Mouse (Mus musculus) gonadal fat pad, adult 2 months (tissue): ENCODE results near the gene Lgals3bp. TPM values are rescaled to one million over a fixed set of nuclear protein-coding genes. Genes with fewer than 3 reads are reported as not detected.

Experiments used
- DNase-seq: peaks from one replicate; pipeline ENCODE4 v3.0.0-alpha.2; 2012; ENCODE audit warnings: low read depth
- polyA plus RNA-seq: library from polyadenylated mRNA; depleted of rRNA; stranded (reverse); fragments of >200 nt; gene quantifications from 2 replicates; pipeline ENCODE4 v1.2.3, GENCODE M21; 2012; rRNA removed

Lgals3bp gene
- polyA plus RNA-seq = 271 and 275 TPM in 2 replicates

DNA sequence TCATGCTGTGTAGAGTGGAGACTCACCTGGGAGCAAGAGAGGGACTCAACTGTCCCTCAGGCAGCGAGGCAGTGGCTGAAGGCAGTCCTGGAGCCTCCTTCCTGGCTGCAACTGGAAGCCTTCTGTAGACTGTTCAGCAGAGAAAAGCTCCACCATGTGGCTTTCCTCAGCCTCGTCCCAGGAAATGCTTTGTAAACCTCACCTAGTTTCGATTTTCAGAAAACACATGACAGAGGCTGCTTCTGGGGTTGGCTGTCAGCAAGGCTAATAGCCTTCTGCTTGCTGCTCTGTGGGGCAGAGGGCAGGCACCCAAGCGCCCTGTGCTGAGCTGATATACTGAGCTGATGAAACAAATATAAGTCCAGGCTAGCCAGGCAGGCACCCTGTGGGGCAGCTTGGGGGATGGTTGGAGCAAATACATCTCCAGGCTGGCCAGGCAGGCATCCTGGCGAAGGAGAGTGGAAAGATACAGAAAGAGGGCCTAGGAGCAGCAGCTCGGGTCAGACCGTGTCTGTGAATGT is at the start of gene Lgals3bp:
Gene Lgals3bp (minus strand): TSS at position 333 of the 521 bp plus-strand sequence.
- DNase-seq = no peak

DNA sequence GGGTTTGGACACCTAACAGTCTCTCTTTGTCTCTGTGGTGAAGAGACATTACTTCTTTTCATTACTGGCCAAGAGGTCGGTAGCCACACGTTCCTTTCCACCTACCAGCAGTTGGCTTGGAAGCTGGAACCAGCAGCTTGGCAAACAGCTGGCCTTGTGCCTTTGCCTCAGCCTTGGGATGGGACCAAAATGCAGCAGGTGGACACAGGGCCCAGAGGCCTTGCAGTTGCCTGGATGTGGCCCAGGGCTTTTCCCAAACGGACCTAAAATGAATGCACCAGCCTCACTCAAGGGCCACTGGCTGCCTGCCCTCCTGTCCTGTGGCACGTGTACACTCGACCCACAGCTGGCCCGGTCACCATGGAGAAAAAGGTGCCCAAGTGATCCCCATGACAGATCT is 49.3 kb upstream of the Lgals3bp start:
- DNase-seq = no peak

DNA sequence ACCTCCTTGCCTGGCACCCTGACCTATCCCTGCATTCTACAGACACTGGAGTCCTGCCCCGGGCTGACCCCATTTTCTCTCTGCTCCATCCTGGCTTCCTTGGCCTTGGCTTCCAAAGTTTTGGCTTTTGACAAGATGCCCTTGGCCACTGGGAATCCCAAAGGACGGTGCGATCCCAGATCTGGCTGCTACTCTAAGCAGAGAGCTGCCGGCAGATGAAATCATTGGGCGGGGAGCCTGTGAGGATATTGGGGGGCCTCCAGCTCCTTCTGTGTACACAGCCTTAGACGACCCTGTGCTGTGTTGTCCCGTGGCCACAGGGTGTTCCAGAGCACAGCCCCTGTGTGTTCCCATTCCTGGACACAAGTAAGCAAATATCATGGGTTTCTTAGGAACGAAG is 46.5 kb upstream of the Lgals3bp start:
- DNase-seq = no peak

DNA sequence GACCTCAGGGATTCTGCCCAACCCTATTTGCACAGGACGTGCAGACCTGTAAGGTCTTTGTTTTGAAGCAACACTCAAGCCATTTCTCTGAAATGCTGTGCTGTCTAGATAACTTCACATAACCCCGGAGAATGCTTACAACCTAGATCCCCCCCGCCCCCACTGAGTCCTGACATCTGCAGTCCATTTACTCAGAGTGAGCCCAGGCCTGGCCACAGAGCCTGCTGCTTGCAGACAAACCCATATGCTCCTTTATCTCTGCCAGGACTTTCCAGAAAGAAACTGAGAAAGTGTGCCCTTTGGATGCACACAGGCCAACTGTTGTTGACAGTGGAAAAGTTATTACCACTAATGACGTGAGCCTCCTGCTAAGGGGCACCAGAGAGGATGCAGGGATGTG is 45.5 kb upstream of the Lgals3bp start:
- no peak for DNase-seq

DNA sequence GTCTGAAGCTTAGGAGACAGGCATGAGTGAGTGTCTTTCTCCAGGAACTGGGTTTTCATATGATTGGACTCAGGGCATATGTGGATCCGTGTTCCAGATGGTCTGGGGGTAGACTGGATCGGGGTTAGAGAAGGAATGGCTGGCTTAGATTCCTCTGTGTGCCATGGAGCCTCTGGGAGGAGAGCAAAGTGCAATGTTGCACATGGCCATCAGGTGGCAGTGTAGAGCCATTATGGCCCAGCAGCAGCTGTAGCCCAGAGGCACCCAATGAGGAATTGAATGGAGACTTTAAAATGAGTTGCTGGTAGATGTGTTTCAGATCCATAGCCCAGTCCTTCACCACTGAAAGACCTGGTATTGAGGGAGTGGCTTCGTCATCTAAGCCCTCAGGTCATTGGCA is 44.0 kb upstream of the Lgals3bp start:
- no peak for DNase-seq

DNA sequence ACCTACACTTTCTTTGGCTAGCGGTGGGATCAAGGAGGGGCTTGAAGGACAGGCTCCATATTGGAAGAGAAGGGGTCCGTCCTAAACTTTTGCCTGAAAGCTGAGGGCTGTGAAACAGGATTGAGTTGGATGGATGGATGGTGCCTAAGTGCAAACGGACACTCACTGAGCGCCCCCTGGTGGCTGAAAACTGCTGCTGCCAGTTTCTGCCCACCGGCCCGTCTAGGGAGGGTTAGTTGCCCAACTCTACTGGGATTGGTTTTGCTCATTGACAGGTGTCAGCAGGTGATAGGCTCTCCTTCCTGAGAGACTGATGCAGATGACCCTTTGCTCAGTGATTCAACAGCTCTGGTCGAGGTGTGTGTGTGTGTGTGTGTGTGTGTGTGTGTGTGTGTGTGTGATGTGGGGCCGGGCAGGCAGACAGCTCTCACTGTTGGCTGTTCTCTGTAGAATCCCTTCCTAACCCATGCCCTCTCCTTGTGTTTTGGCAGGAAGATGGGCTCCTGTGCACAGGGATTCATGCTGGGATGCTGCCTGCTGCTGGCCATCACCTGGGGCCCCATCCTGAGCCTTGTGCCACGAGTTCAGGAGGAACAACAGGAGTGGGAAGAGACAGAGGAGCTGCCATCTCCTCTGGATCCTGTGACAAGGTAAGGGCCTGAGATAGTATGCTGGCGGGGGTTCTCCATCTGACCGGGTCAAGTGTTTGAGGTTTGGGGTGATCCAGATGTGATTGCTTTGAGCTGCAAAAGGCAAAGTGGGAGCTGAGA is 41.5 kb upstream of the Lgals3bp start:
- no peak for DNase-seq

DNA sequence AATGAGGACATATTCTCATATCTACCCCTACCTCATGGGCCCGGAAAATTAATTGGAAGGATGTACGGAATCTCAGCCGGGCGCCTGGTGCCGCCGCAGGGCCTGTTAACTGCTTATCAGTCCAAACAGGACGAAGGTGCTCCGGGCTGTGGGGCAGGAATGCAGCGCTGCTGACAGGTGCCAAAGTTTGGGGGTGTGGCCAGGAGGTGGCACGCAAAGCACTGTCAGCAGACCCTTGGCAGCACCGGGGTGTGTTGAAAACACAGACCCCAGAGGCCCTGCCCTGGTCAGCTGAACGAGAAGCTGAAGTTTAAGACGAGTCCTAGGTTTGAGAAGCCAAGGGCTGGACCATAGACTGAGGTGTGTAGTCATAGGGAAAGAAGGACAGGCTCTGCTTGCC is 40.8 kb upstream of the Lgals3bp start:
- DNase-seq = no peak

DNA sequence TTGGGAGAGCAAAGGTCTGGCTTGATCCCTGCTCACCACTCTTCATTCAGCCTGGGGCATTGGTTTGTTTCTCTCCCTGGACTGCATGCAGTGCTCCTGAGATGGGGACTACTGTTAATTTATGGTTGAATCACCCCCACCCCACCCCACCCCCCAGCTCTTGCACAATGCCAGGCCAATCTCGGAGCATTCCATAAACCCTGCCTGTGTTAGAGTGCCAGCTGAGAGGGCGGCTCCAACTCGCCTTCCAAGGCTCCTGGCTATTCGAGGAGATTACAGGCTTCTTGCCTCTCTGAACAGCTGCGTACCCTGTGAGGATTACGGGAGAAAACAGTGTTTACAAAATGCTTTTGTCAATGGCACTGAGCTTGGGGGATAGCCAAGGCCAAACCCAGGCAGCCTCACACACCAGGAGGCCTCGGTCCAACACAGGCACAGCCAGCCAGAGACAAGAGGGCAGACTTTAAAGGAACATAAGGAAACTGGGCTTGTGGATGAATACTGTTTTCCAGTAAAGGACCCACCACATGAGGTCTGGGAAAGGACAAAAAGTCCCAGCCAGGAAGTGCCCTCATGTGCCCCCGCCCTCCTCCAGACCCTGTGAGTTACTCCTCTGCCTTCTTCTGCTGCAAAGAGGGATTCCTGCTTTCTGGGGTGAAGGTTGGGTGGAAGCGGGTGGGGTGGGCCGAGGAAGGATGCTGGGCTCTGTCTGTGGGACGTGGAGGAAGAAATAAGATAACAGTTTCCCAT is 36.9 kb upstream of the Lgals3bp start:
- peak; percentile 80 for DNase-seq

DNA sequence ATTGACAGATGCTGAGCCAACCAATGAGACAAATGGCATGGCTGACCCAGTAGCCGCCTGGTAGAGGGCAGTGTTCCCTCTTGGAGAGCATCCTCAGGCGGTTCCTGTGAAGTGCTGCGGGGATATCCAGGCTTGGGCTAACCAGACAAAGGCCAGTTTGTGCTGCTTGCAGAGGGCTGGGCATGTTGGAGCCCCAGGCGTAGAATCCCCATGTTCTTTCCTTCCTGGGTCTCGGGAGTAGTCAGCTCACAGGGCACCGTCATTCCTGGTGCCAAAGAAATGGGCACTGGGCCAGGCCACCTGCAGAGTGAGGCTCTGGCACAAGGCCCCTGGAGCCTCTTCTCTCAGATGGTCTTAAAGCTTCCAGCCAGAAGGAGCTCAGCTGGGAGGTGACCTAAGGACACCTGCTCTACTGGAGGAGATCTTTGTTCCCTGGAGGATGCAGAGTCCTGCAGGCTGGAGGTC is 34.6 kb upstream of the Lgals3bp start:
- DNase-seq = no peak

DNA sequence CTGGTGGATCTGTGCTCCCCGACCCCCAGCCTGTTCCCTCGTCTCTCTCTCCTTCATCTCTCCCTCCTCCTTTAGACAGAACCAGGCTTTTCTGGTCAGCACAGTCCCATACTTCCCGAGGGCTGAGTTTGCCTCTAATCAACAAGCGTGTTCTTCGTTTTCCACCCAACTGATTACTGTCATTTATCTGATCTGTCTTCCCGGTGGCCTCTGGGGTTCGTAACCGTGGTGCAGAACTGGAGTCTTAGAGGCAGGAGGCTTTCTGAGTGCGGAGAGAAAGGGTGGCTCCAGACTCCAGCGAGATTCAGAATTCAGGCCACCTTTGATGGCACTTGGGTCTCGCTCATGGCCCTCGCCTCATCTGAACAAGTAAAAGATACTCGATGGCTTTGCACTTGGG is 32.2 kb upstream of the Lgals3bp start:
- no peak for DNase-seq

DNA sequence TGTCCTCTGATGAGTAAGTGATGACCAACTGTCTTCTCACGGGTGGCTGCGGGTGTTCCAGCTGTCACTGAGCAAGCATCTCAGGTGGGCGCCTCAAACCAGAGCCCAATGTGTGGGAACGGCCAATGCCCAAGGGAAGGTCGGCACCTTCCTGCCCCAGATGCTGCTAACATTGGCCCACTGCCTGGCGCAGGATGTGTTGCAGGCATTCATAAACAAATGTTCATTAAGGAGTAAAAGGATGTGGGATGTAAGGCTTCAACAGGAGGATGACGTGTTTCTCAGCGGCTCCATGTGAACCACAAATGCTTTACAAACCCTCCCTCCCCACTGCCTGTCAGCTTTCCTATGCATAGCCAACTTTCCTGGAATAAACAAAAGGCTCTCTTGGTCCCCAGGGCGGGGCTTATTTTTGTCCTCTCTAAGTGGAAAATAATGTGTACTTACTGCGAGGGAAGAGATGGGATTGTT is 31.5 kb upstream of the Lgals3bp start:
- DNase-seq = no peak

DNA sequence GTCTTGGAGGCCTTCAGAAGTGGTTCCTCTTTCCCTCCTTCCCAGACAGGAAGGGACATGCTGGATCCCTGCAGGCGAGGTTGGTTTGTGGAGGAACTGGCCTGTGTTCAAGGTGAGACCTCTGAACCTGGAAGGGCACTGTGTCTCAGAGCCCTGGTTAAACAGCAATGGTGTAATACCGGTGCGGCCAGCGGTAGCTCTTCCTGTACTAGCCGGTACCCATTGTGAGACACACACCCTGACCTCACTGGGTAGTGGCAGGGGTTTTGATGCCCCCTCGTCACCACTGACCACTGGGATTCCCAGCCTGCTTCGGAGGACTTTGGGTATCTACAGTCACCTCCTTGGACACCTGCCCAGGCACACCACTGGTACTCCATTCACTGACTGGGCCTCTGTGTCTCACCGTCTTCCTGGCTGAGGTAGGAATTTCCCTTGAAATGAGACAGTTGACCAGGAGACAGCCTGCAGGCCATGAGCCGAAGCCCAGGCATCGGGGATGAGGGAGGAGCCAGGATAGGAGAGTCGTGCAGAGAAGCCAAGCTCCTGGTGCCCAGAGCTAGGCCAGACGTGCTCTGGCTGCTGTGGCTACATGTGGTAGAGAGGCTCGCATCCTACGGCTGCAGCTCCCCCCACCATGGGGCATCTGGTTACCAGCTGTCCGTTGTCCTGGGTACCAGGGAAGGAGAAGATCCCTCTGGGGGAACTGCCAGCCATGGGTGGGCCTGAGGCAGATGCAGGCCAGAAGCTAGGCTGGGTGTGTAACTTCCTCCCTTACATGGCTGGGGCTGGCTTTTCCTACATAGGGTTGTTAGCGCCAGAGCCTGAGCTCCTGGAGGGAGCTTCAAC is 29.4 kb upstream of the Lgals3bp start:
- no peak for DNase-seq

DNA sequence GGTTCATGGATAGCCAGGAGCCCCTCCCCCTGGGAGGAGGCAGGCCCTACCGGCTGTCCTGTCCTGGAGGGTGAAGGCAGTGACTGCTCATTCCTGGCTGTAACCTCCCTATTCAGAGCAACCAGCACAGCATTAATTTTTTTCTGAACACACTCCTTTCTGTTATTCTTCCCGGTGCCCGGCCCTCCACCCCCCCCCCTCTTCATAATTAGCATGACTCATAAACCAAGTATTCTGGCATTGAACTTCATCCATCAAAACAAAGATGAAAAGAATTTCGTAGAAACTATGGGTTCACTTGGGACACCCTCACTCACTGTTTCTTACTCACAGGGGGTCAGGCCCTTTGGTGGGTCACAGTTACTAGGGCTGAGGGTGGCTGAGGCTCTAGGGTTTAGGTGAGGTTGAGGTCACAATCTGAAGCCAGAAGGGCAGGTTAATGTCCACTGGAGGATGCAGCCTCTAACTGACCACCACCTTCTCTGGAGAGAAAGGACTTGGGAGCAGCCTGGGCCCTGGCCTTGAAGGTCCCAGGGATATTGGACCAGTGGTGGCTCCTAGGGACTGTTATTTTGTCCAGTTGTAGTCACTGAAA is 28.5 kb upstream of the Lgals3bp start:
- DNase-seq = no peak

DNA sequence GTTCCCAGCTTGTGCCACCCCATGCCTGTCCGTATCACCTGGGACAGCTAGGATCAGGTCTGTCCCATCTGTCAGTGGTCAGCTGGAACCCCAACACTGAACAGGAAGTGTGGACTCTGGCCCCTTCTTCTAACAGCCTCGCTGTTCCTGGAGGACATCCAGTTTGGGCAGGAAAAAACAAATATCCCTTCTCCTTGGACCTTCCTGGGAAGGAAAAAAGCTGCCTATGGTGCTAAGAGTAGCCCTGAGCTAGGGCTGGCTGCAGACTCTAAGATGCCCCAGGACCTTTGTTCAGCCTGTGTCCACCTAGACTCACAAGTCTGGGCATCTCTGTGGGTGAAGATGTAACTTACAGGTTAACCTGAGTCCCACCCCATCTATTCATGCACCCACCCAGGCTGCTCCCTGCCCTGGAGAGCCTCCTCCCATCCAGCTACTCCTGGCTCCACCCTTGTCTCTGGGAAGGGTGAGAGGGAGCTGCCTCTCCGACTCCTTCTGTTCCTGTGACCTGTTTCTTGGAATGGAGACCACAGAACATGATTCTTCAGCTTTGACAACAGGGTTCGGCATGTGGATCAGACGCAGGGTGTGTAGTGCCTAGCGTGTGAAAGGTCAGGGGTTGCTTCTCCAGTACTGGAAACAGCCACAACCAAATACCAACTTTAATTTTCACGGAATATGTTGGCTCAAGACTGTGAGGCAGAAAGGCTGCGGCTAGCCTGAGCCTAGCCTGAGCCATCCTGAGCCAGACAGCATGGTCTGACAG is 27.2 kb upstream of the Lgals3bp start:
- no peak for DNase-seq

DNA sequence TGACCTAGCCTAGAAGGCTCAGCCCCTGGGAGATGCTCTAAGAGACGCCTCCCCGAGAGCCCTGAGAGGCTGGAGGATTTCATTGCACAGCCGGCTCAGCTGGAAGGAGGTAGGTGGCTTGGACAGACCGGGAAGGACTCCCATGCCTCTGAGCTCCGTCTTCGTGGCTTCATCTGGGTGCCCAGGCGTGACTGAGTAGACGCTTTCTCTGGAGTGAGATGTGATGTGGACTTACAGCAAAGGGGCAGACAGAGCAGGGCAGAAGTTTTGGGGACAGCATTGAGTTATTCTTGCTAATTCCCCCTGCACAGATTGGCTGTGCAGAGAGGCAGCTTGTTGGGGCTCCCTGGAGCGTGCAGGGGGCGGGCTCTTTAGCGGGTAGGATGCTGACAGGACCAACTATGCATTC is 26.6 kb upstream of the Lgals3bp start:
- no peak for DNase-seq

DNA sequence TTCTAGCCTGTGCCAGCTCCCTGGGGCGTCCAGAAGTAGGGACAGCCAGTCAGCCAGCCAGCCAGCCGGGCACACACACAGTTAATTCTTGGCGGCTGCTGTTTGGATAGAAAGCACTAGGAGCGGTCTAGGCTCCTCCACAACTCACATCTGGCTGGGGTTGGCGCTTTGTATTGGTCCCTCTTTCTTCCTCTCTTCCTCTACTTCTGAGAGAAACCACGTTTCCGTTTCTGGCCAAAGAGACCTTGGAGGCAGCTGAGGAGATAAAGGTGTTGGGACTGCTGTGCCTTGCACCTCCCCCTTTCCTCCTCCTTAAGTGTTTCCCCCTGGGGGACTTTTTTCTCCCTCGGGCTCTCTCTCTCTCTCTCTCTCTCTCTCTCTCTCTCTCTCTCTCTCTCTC is 26.1 kb upstream of the Lgals3bp start, which contains the start of gene C1qtnf1:
Gene C1qtnf1 (plus strand): TSS at position 218 of the 400 bp plus-strand sequence.
- DNase-seq = no peak

DNA sequence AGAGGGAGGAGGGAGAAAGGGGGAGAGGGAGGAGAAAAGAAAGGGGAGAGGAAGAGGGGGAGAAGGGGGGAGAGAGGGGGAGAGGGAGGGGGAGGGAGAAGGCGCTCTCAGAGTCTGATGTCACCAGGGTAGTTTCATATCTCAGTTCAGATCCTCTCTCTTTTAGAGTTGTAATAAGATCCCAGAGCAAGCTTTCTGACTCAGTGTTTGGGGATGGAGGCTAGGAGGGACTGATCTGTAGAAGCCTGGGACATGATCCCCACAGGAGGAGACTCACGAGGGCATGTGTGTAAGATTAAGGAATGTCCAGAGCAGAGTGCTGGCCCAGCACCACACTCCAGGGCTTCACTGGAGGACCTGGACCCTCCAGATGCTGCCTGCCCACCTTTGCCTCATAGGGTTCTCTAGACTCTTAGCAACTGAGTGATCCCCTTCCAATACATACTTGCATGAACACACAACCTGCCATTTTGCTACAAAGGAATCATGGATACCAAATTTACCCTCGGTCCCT is 25.4 kb upstream of the Lgals3bp start:
- no peak for DNase-seq

DNA sequence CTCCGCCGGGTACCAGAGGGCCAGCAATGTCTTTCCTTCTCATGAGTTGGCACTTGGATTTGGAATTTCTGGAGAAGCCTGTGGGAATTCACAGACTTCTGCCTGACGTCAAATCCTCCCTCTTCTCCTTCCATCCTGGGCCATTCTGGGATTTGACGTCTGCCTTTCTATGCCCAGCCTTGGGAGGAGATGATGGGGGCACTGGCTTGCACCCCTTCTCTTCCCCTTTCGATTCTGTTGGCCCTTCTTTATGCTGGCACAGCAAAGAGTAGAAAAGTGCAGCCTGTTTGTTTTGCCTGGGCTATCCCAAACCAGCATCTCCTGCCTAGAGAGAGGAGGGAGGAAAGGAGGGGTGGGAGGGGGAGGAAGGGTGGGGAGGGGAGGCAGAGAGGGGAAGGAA is 24.9 kb upstream of the Lgals3bp start:
- no peak for DNase-seq

DNA sequence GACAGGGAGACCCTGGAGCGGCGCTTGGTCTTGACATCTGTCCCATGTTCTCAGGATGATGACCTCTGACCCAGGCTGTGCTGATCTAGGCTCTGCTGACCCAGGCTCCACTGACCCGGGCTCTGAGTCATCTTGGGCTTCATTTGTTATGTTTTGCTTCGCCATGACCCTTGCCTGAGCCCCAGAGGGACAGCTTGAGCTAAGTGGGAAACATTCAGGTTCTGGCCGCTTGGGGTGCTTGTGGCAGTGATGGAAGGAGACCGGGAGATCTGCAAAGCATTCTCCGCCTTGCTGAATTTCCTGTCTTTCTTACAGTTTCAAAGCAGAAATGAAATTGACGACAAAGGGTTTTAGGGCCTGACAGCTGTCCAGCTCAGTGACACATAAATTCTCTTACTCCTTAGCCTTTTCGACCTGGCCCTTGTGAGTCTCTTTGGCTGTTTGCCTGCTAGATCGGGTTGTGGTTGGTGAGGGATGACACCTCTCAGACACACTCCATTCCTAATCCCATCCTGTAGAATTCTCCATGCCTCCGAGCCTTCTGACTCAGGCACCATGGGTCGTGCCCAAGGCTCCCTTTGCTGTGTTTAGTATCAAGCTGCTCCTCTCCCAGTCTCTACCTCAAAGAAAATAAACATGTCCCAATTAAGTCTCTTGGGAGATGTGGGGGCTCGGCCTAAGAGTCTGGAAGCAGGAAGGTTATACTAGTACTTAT is 22.9 kb upstream of the Lgals3bp start:
- no peak for DNase-seq
